Mouse (Mus musculus) bone marrow macrophage, adult 2 months (primary cell): ENCODE data around the gene Timm17a.

Source experiments
- CTCF ChIP-seq: IDR thresholded peaks from 2 replicates; pipeline ENCODE4 v1.5.1; 2012; ENCODE audit warnings: low read depth, mild to moderate bottlenecking, low read length, moderate library complexity
- POLR2A ChIP-seq: IDR thresholded peaks from 2 replicates; pipeline ENCODE4 v1.6.1; 2012; ENCODE audit warnings: mild to moderate bottlenecking, low read depth, low read length, borderline replicate concordance

- TF ChIP-seq CTCF: no peak
- no peak for TF ChIP-seq POLR2A
Measured at GRCm38 (mm10) chr1:135361491-135361890, 47.9 kb upstream of the Timm17a start.
